ENCODE assay signal across 8 mouse cellular contexts in the genomic region with DNA sequence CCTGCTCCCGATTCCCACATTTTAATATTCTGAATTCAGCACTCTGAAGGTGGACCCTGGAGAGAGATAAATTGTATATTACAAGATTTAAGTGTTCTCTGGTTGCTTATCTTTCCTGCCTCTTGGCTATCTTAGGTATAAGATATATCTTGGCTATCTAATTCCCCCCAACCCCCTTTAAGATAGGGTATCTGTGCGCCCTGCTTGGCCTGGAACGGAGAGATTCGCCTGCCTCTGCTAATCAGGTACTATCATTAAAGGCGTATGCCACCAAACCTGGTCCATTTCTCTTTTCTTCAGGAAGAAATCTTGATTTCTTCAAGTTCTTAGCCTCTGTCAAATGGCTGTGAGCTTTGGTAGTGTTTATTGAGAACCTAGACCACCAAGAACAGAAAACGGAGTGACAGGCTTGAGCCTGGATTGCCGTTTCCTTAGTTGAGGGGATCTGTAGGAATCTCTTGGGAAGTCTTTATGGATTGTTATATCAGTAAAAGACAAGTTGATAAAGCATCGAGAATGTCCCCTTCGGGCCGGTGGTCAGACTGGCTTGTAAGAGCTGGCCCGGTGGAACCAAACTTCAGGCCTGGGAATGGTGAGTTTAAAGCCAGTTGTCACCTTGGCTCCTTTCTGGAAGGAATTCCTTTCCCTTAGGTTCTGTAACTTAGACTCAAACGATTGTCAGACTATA. TPM values are rescaled to one million over a fixed set of nuclear protein-coding genes. Genes with fewer than 3 reads are reported as not detected.
A peak's percentile ranks its signal among the peaks of the same experiment; 100 is the strongest.
DNase-seq lines count a peak whose midpoint lies in the region; ATAC-seq and TF ChIP-seq lines count a peak whose summit lies in the region.

No protein-coding gene starts in this region.

- peaks cover 12% of the 10 kb centered on the region for H3K36me3 ChIP-seq in megakaryocyte, embryonic 14.5 days (replicated peaks; ENCODE audit: low read length)
- H3K36me3 ChIP-seq in forebrain, embryonic 12.5 days (replicated peaks) = no peaks in the 10 kb centered on the region
- H3K36me3 ChIP-seq in limb, embryonic 14.5 days (ENCODE audit: control insufficient read depth, insufficient read depth, low read length) = no peaks in the 10 kb centered on the region
- no peaks in the 10 kb centered on the region for H3K36me3 ChIP-seq in stomach, embryonic 14.5 days (ENCODE audit: control insufficient read depth, insufficient read depth, low read length)

- TF ChIP-seq POLR2A in limb, embryonic 14.5 days (IDR thresholded peaks at IDR 0.05; ENCODE audit: borderline replicate concordance, extremely low read depth, insufficient read depth, insufficient read length) = no peak

- peaks cover 61% of the 10 kb centered on the region for H3K4me1 ChIP-seq in megakaryocyte, embryonic 14.5 days
- peaks cover 21% of the 10 kb centered on the region for H3K4me1 ChIP-seq in forebrain, embryonic 12.5 days
- peaks cover 11% of the 10 kb centered on the region for H3K4me1 ChIP-seq in limb, embryonic 14.5 days (ENCODE audit: control insufficient read depth, insufficient read depth, low read length)
- H3K4me1 ChIP-seq in stomach, embryonic 14.5 days (ENCODE audit: control insufficient read depth, insufficient read depth, low read length) = peaks cover 11% of the 10 kb centered on the region

- peak overlapping the region; percentile 85 for H3K9ac ChIP-seq in forebrain, embryonic 12.5 days
- H3K9ac ChIP-seq in limb, embryonic 14.5 days (ENCODE audit: low read depth, low read length, severe bottlenecking) = peak overlapping the region; percentile 83
- no peak overlapping the region for H3K9ac ChIP-seq in stomach, embryonic 14.5 days (replicated peaks; ENCODE audit: low read depth, low read length)

- no peaks in the 10 kb centered on the region for H3K9me3 ChIP-seq in megakaryocyte, embryonic 14.5 days
- H3K9me3 ChIP-seq in forebrain, embryonic 12.5 days = no peaks in the 10 kb centered on the region
- H3K9me3 ChIP-seq in limb, embryonic 14.5 days (ENCODE audit: control insufficient read depth, low read length) = no peaks in the 10 kb centered on the region
- no peaks in the 10 kb centered on the region for H3K9me3 ChIP-seq in stomach, embryonic 14.5 days (ENCODE audit: control insufficient read depth, low read depth, low read length)

- H3K27ac ChIP-seq in forebrain, embryonic 12.5 days = peak overlapping the region; percentile 96; the same call in 1 of the 2 replicates
- peak overlapping the region; percentile 93; the same call in 1 of the 2 replicates for H3K27ac ChIP-seq in limb, embryonic 14.5 days (replicated peaks; ENCODE audit: low read depth, low read length)
- no peak overlapping the region; the same call in 1 of the 2 replicates for H3K27ac ChIP-seq in stomach, embryonic 14.5 days (ENCODE audit: low read length)

- WGBS in forebrain, embryonic 12.5 days = 59% methylated on average over 12 of the region's 12 CpGs
- 51% methylated on average over 12 of the region's 12 CpGs for WGBS in limb, embryonic 14.5 days
- 48% methylated on average over 12 of the region's 12 CpGs for WGBS in stomach, embryonic 14.5 days

- DNase-seq in limb, embryonic 14.5 days (ENCODE audit: low spot score) = no peak
- no peak for DNase-seq in frontal cortex, postnatal 25 days (ENCODE audit: low spot score in 2 of 2)
- DNase-seq in frontal cortex, adult 2 months (ENCODE audit: extremely low spot score in 1 of 2, low spot score in 1 of 2) = no peak
- no peak for DNase-seq in left cerebral cortex, adult 8-10 months (ENCODE audit: low spot score in 2 of 2)

- H3K27me3 ChIP-seq in megakaryocyte, embryonic 14.5 days (replicated peaks) = no peaks in the 10 kb centered on the region
- H3K27me3 ChIP-seq in forebrain, embryonic 12.5 days = no peaks in the 10 kb centered on the region
- no peaks in the 10 kb centered on the region for H3K27me3 ChIP-seq in limb, embryonic 14.5 days (ENCODE audit: control insufficient read depth, insufficient read depth, low read length)
- no peaks in the 10 kb centered on the region for H3K27me3 ChIP-seq in stomach, embryonic 14.5 days (ENCODE audit: control insufficient read depth, insufficient read depth, low read length)

- no peak for ATAC-seq in megakaryocyte, adult 5-6 weeks (ENCODE audit: poor library complexity, severe bottlenecking)
- no peak for ATAC-seq in forebrain, embryonic 12.5 days (ENCODE audit: low FRiP score)
- ATAC-seq in limb, embryonic 14.5 days (ENCODE audit: low FRiP score, low read depth) = no peak
- no peak for ATAC-seq in stomach, embryonic 14.5 days (ENCODE audit: insufficient number of reproducible peaks, insufficient read depth, low FRiP score, low read depth)

- H3K4me3 ChIP-seq in megakaryocyte, embryonic 14.5 days (replicated peaks) = peak overlapping the region; percentile 99
- peak overlapping the region; percentile 92 for H3K4me3 ChIP-seq in forebrain, embryonic 12.5 days (replicated peaks)
- H3K4me3 ChIP-seq in limb, embryonic 14.5 days (replicated peaks; ENCODE audit: low read length) = peak overlapping the region; percentile 78
- H3K4me3 ChIP-seq in stomach, embryonic 14.5 days (ENCODE audit: low read depth, low read length) = peak overlapping the region; percentile 89

- H3K4me2 ChIP-seq in forebrain, embryonic 12.5 days = peak overlapping the region; percentile 66
- peak overlapping the region; percentile 60 for H3K4me2 ChIP-seq in limb, embryonic 14.5 days (replicated peaks; ENCODE audit: low read depth, low read length, severe bottlenecking)
- H3K4me2 ChIP-seq in stomach, embryonic 14.5 days (replicated peaks; ENCODE audit: low read depth, low read length) = peak overlapping the region; percentile 41

RNA-seq across cellular contexts. Expression of a gene that starts 11.0 kb away (rescaled TPM):
- polyA plus RNA-seq in megakaryocyte, embryonic 14.5 days (2012; ENCODE audit: insufficient read depth, low replicate concordance) = 4.8 and 7.2 TPM in 2 replicates
- 58.0 and 68.0 TPM in 2 replicates for total RNA-seq in megakaryocyte, adult 5-6 weeks (2015)
- total RNA-seq in megakaryocyte, adult 5-6 weeks (2017) = 55.6 and 60.3 TPM in 2 replicates
- 12.5 and 12.9 TPM in 2 replicates for polyA plus RNA-seq in forebrain, embryonic 12.5 days (2016; fragmentation: Nextera tagmentation; extraction: Ambion mirVana)
- polyA plus RNA-seq in limb, embryonic 14.5 days (2012; rRNA removed) = 13.5 and 15.6 TPM in 2 replicates
- 12.2 and 14.4 TPM in 2 replicates for polyA plus RNA-seq in limb, embryonic 14.5 days (2014; fragmentation: Nextera tagmentation; extraction: Ambion mirVana)
- 11.1 and 11.9 TPM in 2 replicates for polyA plus RNA-seq in stomach, embryonic 14.5 days (2014; fragmentation: Nextera tagmentation; extraction: Ambion mirVana)
- 30.9 and 33.5 TPM in 2 replicates for polyA plus RNA-seq in frontal cortex, adult 2 months (2012; rRNA removed)
- total RNA-seq in left cerebral cortex, adult 8-10 months (2022) = 10 to 100 TPM; 46.8 to 57.5 (median 52.8) TPM

RNA-seq across cellular contexts. Expression of a gene that starts 48.4 kb away (rescaled TPM):
- 0.79 and 10.4 TPM in 2 replicates for polyA plus RNA-seq in megakaryocyte, embryonic 14.5 days (2012; ENCODE audit: insufficient read depth, low replicate concordance)
- 62.7 and 67.7 TPM in 2 replicates for total RNA-seq in megakaryocyte, adult 5-6 weeks (2015)
- 76.9 and 77.4 TPM in 2 replicates for total RNA-seq in megakaryocyte, adult 5-6 weeks (2017)
- polyA plus RNA-seq in forebrain, embryonic 12.5 days (2016; fragmentation: Nextera tagmentation; extraction: Ambion mirVana) = 71.3 and 73.4 TPM in 2 replicates
- polyA plus RNA-seq in limb, embryonic 14.5 days (2012; rRNA removed) = 51.6 and 58.0 TPM in 2 replicates
- polyA plus RNA-seq in limb, embryonic 14.5 days (2014; fragmentation: Nextera tagmentation; extraction: Ambion mirVana) = 56.3 and 59.8 TPM in 2 replicates
- 84.4 and 85.2 TPM in 2 replicates for polyA plus RNA-seq in stomach, embryonic 14.5 days (2014; fragmentation: Nextera tagmentation; extraction: Ambion mirVana)
- polyA plus RNA-seq in frontal cortex, adult 2 months (2012; rRNA removed) = 89.3 and 96.4 TPM in 2 replicates
- 10 to 100 TPM; 74.1 to 90.6 (median 79.2) TPM for total RNA-seq in left cerebral cortex, adult 8-10 months (2022)
